In genomic region chr2:29868949-29869645, GRCm38 (mm10) we compare ENCODE assay signal across 8 mouse cellular contexts. TPM values are rescaled to one million over a fixed set of nuclear protein-coding genes. Genes with fewer than 3 reads are reported as not detected.
DNase-seq lines count a peak whose midpoint lies in the region; ATAC-seq and TF ChIP-seq lines count a peak whose summit lies in the region.

TSS of gene Cercam (plus strand) at chr2:29869164.

- H3K4me2 ChIP-seq in embryonic facial prominence, embryonic 15.5 days (replicated peaks): peak within 1 kb of the TSS; percentile 94
- peak within 1 kb of the TSS; percentile 93 for H3K4me2 ChIP-seq in limb, embryonic 12.5 days
- H3K4me2 ChIP-seq in midbrain, embryonic 14.5 days (ENCODE audit: low read length): peak within 1 kb of the TSS; percentile 63

- H3K36me3 ChIP-seq in embryonic facial prominence, embryonic 15.5 days: peaks cover 14% of the 10 kb centered on the region
- H3K36me3 ChIP-seq in limb, embryonic 12.5 days: no peaks in the 10 kb centered on the region
- peaks cover 5% of the 10 kb centered on the region; the same call in 1 of the 2 replicates for H3K36me3 ChIP-seq in midbrain, embryonic 14.5 days (ENCODE audit: control insufficient read depth, insufficient read depth, low read length)

- peak within 1 kb of the TSS; percentile 64 for H3K4me3 ChIP-seq in bone marrow macrophage, adult 2 months (ENCODE audit: insufficient read depth, low read length)
- H3K4me3 ChIP-seq in embryonic facial prominence, embryonic 15.5 days (replicated peaks): peak within 1 kb of the TSS; percentile 65
- peak within 1 kb of the TSS; percentile 57 for H3K4me3 ChIP-seq in limb, embryonic 12.5 days (replicated peaks)
- peak within 1 kb of the TSS; percentile 36 for H3K4me3 ChIP-seq in midbrain, embryonic 14.5 days (replicated peaks; ENCODE audit: low read depth, low read length)

- no peaks in the 10 kb centered on the region for H3K27me3 ChIP-seq in embryonic facial prominence, embryonic 15.5 days
- H3K27me3 ChIP-seq in limb, embryonic 12.5 days: no peaks in the 10 kb centered on the region
- no peaks in the 10 kb centered on the region for H3K27me3 ChIP-seq in midbrain, embryonic 14.5 days (ENCODE audit: control insufficient read depth, insufficient read depth, low read length)

- H3K9me3 ChIP-seq in embryonic facial prominence, embryonic 15.5 days (replicated peaks): no peaks in the 10 kb centered on the region
- H3K9me3 ChIP-seq in limb, embryonic 12.5 days: no peaks in the 10 kb centered on the region
- H3K9me3 ChIP-seq in midbrain, embryonic 14.5 days (ENCODE audit: control insufficient read depth, low read length): no peaks in the 10 kb centered on the region

- TF ChIP-seq POLR2A in bone marrow macrophage, adult 2 months (IDR thresholded peaks at IDR 0.05; ENCODE audit: borderline replicate concordance, low read depth, low read length): no peak

- DNase-seq in B cell, adult 2 months: peak; percentile 87 to 88
- DNase-seq in heart, adult 8-10 months (ENCODE audit: low spot score): peak; percentile 78
- DNase-seq in kidney, adult 8-10 months: peak; percentile 59 to 69
- DNase-seq in midbrain, embryonic 14.5 days: peak; percentile 93
- peak; percentile 83 for DNase-seq in spleen, adult 12 weeks (ENCODE audit: low spot score)

- peak; percentile 88 for ATAC-seq in embryonic facial prominence, embryonic 15.5 days (ENCODE audit: insufficient number of reproducible peaks, low FRiP score, low TSS enrichment, low read depth)
- peak; percentile 90 for ATAC-seq in limb, embryonic 12.5 days (ENCODE audit: insufficient number of reproducible peaks, insufficient read depth, low FRiP score, low TSS enrichment, low read depth)
- ATAC-seq in midbrain, embryonic 14.5 days (ENCODE audit: low FRiP score, low TSS enrichment): peak; percentile 86

- peak within 1 kb of the TSS; percentile 76 for H3K9ac ChIP-seq in embryonic facial prominence, embryonic 15.5 days
- peak within 1 kb of the TSS; percentile 71 for H3K9ac ChIP-seq in limb, embryonic 12.5 days (replicated peaks)
- H3K9ac ChIP-seq in midbrain, embryonic 14.5 days (replicated peaks; ENCODE audit: low read length): peak within 1 kb of the TSS; percentile 55

- TF ChIP-seq CTCF in bone marrow macrophage, adult 2 months (IDR thresholded peaks at IDR 0.05; ENCODE audit: low read depth, low read length): peak; percentile 73

- peaks cover 20% of the 10 kb centered on the region for H3K4me1 ChIP-seq in bone marrow macrophage, adult 2 months (ENCODE audit: control insufficient read depth, insufficient read depth, low read length)
- peaks cover 16% of the 10 kb centered on the region for H3K4me1 ChIP-seq in embryonic facial prominence, embryonic 15.5 days
- peaks cover 15% of the 10 kb centered on the region for H3K4me1 ChIP-seq in limb, embryonic 12.5 days (replicated peaks)
- H3K4me1 ChIP-seq in midbrain, embryonic 14.5 days (ENCODE audit: control insufficient read depth, insufficient read depth, low read length): peaks cover 9% of the 10 kb centered on the region

- no peak within 1 kb of the TSS for H3K27ac ChIP-seq in bone marrow macrophage, adult 2 months (ENCODE audit: insufficient read depth, low read depth, low read length)
- peak within 1 kb of the TSS; percentile 87 for H3K27ac ChIP-seq in embryonic facial prominence, embryonic 15.5 days (replicated peaks)
- peak within 1 kb of the TSS; percentile 69; the same call in 1 of the 2 replicates for H3K27ac ChIP-seq in limb, embryonic 12.5 days
- peak within 1 kb of the TSS; percentile 37 for H3K27ac ChIP-seq in midbrain, embryonic 14.5 days (replicated peaks; ENCODE audit: low read depth, low read length)

- 0% methylated on average over 44 of the region's 44 CpGs for WGBS in embryonic facial prominence, embryonic 15.5 days
- under 1% methylated on average over 44 of the region's 44 CpGs for WGBS in limb, embryonic 12.5 days
- under 1% methylated on average over 44 of the region's 44 CpGs for WGBS in midbrain, embryonic 14.5 days

RNA-seq across cellular contexts. Expression of gene Cercam, which starts in this region (rescaled TPM):
- polyA plus RNA-seq in bone marrow macrophage, adult 2 months (2012; ENCODE audit: insufficient read depth, insufficient read length, missing spikeins): 7.9 and 10.1 TPM in 2 replicates
- 50.1 and 57.3 TPM in 2 replicates for polyA plus RNA-seq in embryonic facial prominence, embryonic 15.5 days (2015; fragmentation: Nextera tagmentation; extraction: Ambion mirVana)
- 1 to 10 TPM; 2.7 to 3.6 (median 3.1) TPM for total RNA-seq in heart, adult 8-10 months (2022)
- polyA plus RNA-seq in limb, embryonic 12.5 days (2016; fragmentation: Nextera tagmentation; extraction: Ambion mirVana): 15.1 and 18.3 TPM in 2 replicates
- 10.9 and 13.2 TPM in 2 replicates for polyA plus RNA-seq in midbrain, embryonic 14.5 days (2014; fragmentation: Nextera tagmentation; extraction: Ambion mirVana)
